Mouse (Mus musculus): ENCODE measurements around the gene Arntl2. TPM values are rescaled to one million over a fixed set of nuclear protein-coding genes. Genes with fewer than 3 reads are reported as not detected.
A peak's percentile ranks its signal among the peaks of the same experiment; 100 is the strongest.

Gene Arntl2
- polyA plus RNA-seq, 1 experiment from 2014 or later: 0.85 TPM

DNA sequence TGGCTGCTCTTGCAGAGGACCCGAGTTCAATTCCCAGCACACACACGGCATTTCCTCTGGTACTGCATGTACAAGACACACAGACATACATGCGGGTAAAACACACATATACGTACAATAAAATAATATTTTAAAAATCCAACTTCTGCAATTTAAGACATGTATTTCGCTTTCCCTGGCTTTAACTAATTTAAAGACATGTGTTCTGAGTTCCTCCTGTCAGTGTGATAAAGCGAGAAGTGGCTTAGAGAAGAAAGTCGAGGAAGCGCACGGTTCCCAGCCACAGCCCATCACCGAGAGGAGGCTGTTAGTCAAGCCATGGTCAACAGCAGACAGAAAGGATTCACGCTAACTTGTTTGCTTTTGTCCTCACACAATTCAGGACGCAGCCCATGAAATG is 35.5 kb downstream of the Arntl2 start:
- H3K4me2 ChIP-seq (replicated peaks; ENCODE audit: low read depth, low read length): no peak overlapping the region
- H3K9me3 ChIP-seq (ENCODE audit: low read length): no peaks in the 10 kb centered on the region
- no peak overlapping the region for H3K4me3 ChIP-seq (ENCODE audit: low read depth, low read length)
- H3K27ac ChIP-seq (ENCODE audit: low read length): no peak overlapping the region
- whole genome bisulfite sequencing: 88% methylated on average over 12 of the region's 12 CpGs
- H3K9ac ChIP-seq (replicated peaks; ENCODE audit: low read depth): no peak overlapping the region
- H3K36me3 ChIP-seq (ENCODE audit: insufficient read depth, low read length): no peaks in the 10 kb centered on the region
- no peak for DNase-seq (ENCODE audit: low spot score)
- no peaks in the 10 kb centered on the region for H3K27me3 ChIP-seq (replicated peaks; ENCODE audit: insufficient read depth, low read length)
- ATAC-seq: no peak
- TF ChIP-seq EP300 (IDR thresholded peaks at IDR 0.05) (no peak), CTCF (IDR thresholded peaks at IDR 0.05) (no peak)
- H3K4me1 ChIP-seq (ENCODE audit: insufficient read depth, low read depth, low read length): 0 out of 2 replicates have a peak, but pooled peaks cover 3% of the 10 kb centered on the region

DNA sequence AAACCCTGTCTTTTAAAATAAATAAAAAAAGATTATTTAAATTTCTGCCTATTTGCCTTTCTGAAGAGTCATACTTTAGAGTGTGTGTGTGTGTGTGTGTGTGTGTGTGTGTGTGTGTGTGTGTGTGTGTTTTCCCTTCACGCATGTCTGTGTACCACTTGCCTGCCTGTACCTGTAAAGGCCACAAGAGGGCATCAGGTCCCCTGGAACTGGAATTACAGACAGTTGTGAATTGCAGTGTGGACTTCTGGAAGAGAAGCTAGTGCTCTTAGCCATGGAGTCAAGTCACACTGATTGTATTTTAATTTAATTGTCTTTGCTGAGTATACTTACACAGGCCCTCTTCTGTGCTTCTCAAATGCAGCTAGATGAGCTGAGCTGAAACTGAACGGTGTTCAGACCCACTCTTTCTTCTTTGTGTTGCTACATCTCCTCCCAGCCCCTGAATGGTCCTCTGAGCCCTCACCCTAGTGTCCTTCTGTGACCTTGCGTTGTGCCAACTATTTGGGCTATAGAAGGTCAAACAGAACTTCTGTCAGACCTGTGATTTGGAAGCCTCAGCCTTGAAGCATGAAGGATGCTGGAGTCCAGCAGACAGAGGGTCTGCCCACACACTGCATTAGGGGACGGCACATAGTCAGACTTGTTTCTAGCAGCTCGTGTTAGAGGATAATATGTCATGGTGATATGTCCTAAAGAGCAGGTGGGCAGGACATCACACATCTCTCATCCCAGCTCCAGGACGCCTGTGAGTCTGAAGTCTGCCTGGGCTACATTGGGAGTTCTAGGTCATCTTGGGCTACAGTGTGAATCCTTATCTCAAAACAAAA is 37.8 kb downstream of the Arntl2 start:
- TF ChIP-seq CTCF (IDR thresholded peaks at IDR 0.05): peak; percentile 95
- no peak for TF ChIP-seq EP300 (IDR thresholded peaks at IDR 0.05)
- Histone ChIP-seq H3K27me3 (replicated peaks; ENCODE audit: insufficient read depth, low read length) (no peaks in the 10 kb centered on the region), H3K9me3 (ENCODE audit: low read length) (no peaks in the 10 kb centered on the region), H3K36me3 (ENCODE audit: insufficient read depth, low read length) (no peaks in the 10 kb centered on the region), H3K27ac (ENCODE audit: low read length) (no peak overlapping the region), H3K4me1 (ENCODE audit: insufficient read depth, low read depth, low read length) (0 out of 2 replicates have a peak, but pooled peaks cover 3% of the 10 kb centered on the region), H3K4me2 (replicated peaks; ENCODE audit: low read depth, low read length) (no peak overlapping the region), H3K9ac (replicated peaks; ENCODE audit: low read depth) (no peak overlapping the region), H3K4me3 (ENCODE audit: low read depth, low read length) (no peak overlapping the region)
- WGBS: 63% methylated on average over 6 of the region's 6 CpGs
- ATAC-seq (peak; percentile 82), DNase-seq (ENCODE audit: low spot score) (peak; percentile 85)

DNA sequence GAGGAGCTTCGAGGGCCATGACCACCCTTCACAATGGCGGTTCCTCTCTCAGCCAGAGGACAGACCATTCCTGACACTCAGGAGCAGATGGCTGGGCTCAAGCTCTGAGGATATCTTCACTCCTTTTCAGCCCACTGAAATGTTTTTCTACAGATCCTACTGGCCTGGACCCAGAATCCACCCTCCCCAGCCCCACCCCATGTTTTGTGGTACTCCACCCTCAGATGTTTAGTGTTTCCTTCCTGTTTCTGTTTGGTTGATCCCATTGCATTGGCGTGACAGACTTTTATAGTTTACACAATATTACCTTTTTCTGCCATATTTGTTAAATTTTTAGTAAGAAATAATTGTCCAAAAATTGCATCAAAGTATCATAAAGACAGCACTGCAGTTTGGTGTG is 38.5 kb downstream of the Arntl2 start:
- no peak for TF ChIP-seq CTCF (IDR thresholded peaks at IDR 0.05)
- TF ChIP-seq EP300 (IDR thresholded peaks at IDR 0.05): no peak
- Histone ChIP-seq H3K9me3 (ENCODE audit: low read length) (no peaks in the 10 kb centered on the region), H3K9ac (replicated peaks; ENCODE audit: low read depth) (no peak overlapping the region), H3K4me3 (ENCODE audit: low read depth, low read length) (no peak overlapping the region), H3K4me1 (ENCODE audit: insufficient read depth, low read depth, low read length) (0 out of 2 replicates have a peak, but pooled peaks cover 3% of the 10 kb centered on the region), H3K36me3 (ENCODE audit: insufficient read depth, low read length) (no peaks in the 10 kb centered on the region), H3K4me2 (replicated peaks; ENCODE audit: low read depth, low read length) (no peak overlapping the region), H3K27ac (ENCODE audit: low read length) (no peak overlapping the region), H3K27me3 (replicated peaks; ENCODE audit: insufficient read depth, low read length) (no peaks in the 10 kb centered on the region)
- ATAC-seq (no peak; the same call in 1 of the 2 replicates), DNase-seq (ENCODE audit: low spot score) (no peak)
- 53% methylated on average over 3 of the region's 3 CpGs for WGBS

DNA sequence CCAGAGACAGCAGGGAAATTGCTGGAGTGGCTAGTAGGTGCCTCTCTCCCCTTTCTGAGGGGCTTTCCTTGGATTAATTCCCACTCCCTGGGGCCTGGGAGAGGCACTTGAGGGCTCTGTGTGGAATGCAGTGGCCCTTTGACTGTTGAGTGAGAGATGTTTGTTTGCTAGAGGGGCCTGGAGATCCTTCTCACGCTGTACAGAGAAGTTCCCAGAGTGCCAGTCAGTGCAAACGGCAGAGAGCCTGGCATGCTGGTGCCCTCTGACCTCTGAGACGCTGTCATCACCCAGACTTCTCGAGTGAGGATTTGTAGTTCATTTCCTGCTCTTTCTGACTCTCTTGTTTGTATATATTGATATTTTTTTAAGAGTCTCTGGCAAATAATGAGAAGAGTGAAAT is 39.9 kb downstream of the Arntl2 start:
- Histone ChIP-seq H3K27me3 (replicated peaks; ENCODE audit: insufficient read depth, low read length) (no peaks in the 10 kb centered on the region), H3K4me3 (ENCODE audit: low read depth, low read length) (no peak overlapping the region), H3K4me1 (ENCODE audit: insufficient read depth, low read depth, low read length) (0 out of 2 replicates have a peak, but pooled peaks cover 3% of the 10 kb centered on the region), H3K36me3 (ENCODE audit: insufficient read depth, low read length) (no peaks in the 10 kb centered on the region), H3K9me3 (ENCODE audit: low read length) (no peaks in the 10 kb centered on the region), H3K4me2 (replicated peaks; ENCODE audit: low read depth, low read length) (no peak overlapping the region), H3K9ac (replicated peaks; ENCODE audit: low read depth) (no peak overlapping the region), H3K27ac (ENCODE audit: low read length) (peak overlapping the region; percentile 27; the same call in 1 of the 2 replicates)
- DNase-seq (ENCODE audit: low spot score) (peak; percentile 29), ATAC-seq (peak; percentile 59)
- TF ChIP-seq CTCF (IDR thresholded peaks at IDR 0.05): no peak
- no peak for TF ChIP-seq EP300 (IDR thresholded peaks at IDR 0.05)
- 8% methylated on average over 4 of the region's 4 CpGs for WGBS

DNA sequence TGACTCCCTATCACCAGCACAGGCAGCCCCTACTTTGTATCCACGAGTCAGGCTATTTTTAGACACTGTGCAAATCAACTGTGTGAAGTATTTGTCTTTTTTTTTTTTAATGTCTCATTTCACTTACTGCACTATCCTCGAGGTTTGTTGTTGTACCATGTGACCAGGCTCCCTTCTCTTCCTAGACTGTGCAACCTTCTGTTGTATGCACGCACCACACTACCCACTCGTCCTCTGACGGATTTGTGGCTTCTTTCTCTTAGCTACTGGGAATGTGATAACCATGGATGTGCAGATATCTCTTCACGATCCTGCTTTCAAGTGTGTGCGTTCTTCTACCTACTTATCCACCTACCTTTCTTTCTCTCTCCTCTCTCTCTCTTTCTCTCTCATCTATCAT is 41.5 kb downstream of the Arntl2 start:
- no peak overlapping the region for H3K4me2 ChIP-seq (replicated peaks; ENCODE audit: low read depth, low read length)
- H3K27me3 ChIP-seq (replicated peaks; ENCODE audit: insufficient read depth, low read length): no peaks in the 10 kb centered on the region
- H3K27ac ChIP-seq (ENCODE audit: low read length): no peak overlapping the region
- 59% methylated on average over 7 of the region's 7 CpGs for WGBS
- no peak overlapping the region for H3K4me3 ChIP-seq (ENCODE audit: low read depth, low read length)
- H3K9me3 ChIP-seq (ENCODE audit: low read length): no peaks in the 10 kb centered on the region
- DNase-seq (ENCODE audit: low spot score): no peak
- H3K36me3 ChIP-seq (ENCODE audit: insufficient read depth, low read length): no peaks in the 10 kb centered on the region
- TF ChIP-seq CTCF (IDR thresholded peaks at IDR 0.05): no peak
- TF ChIP-seq EP300 (IDR thresholded peaks at IDR 0.05): no peak
- 0 out of 2 replicates have a peak, but pooled peaks cover 3% of the 10 kb centered on the region for H3K4me1 ChIP-seq (ENCODE audit: insufficient read depth, low read depth, low read length)
- H3K9ac ChIP-seq (replicated peaks; ENCODE audit: low read depth): no peak overlapping the region
- ATAC-seq: no peak

DNA sequence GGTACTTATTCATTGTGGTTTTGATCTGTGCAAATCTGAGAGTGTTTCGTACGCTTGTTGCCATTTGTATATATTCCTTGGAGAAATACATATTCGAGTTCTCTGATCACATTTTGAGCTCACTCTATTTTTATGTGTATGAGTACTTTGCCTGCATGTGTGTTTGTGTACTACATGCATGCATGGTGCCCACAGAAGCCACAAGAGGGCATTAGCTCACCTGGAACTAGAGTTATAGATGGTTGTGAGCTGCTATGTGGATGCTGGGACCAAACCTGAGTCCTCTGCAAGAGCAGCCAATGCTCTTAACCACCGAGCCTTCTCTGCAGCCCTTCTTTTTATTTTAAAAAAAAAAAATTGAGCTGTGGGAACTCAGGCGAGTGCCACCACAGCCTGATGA is 42.5 kb downstream of the Arntl2 start:
- Histone ChIP-seq H3K9ac (replicated peaks; ENCODE audit: low read depth) (no peak overlapping the region), H3K4me2 (replicated peaks; ENCODE audit: low read depth, low read length) (no peak overlapping the region), H3K4me3 (ENCODE audit: low read depth, low read length) (no peak overlapping the region), H3K36me3 (ENCODE audit: insufficient read depth, low read length) (no peaks in the 10 kb centered on the region), H3K4me1 (ENCODE audit: insufficient read depth, low read depth, low read length) (0 out of 2 replicates have a peak, but pooled peaks cover 3% of the 10 kb centered on the region), H3K27ac (ENCODE audit: low read length) (no peak overlapping the region), H3K27me3 (replicated peaks; ENCODE audit: insufficient read depth, low read length) (no peaks in the 10 kb centered on the region), H3K9me3 (ENCODE audit: low read length) (no peaks in the 10 kb centered on the region)
- DNase-seq (ENCODE audit: low spot score): no peak
- 91% methylated on average over 5 of the region's 5 CpGs for WGBS
- no peak for ATAC-seq
- TF ChIP-seq CTCF (IDR thresholded peaks at IDR 0.05) (peak; percentile 12; the same call in 1 of the 2 replicates), EP300 (IDR thresholded peaks at IDR 0.05) (no peak)
